Mouse (Mus musculus): Measurements from ENCODE around the gene Tmem30a. TPM values are rescaled to one million over a fixed set of nuclear protein-coding genes. Genes with fewer than 3 reads are reported as not detected.

Tmem30a gene
- polyA plus RNA-seq, 1 experiment from 2014 or later = 74.1 TPM

- Histone ChIP-seq H3K36me3 (no peaks in the 10 kb centered on the region), H3K4me1 (no peaks in the 10 kb centered on the region), H3K4me2 (no peak overlapping the region), H3K9me3 (no peaks in the 10 kb centered on the region), H3K27ac (no peak overlapping the region), H3K9ac (no peak overlapping the region), H3K4me3 (replicated peaks) (no peak overlapping the region), H3K27me3 (replicated peaks) (no peaks in the 10 kb centered on the region)
- ATAC-seq (ENCODE audit: insufficient read depth, low FRiP score, low read depth) = no peak
- 82% methylated on average over 2 of the region's 2 CpGs for WGBS
Measured at GRCm38 (mm10) chr9:79784934-79785793, 8.1 kb downstream of the Tmem30a start.

- 54% methylated on average over 3 of the region's 3 CpGs for WGBS
Measured at GRCm38 (mm10) chr9:79784439-79784838, 8.9 kb downstream of the Tmem30a start.

GRCm38 (mm10) chr9:79779354-79779753 lies 14.0 kb downstream of the Tmem30a start:
- ATAC-seq (ENCODE audit: insufficient read depth, low FRiP score, low read depth) = no peak
- Histone ChIP-seq H3K36me3 (0 out of 2 replicates have a peak, but pooled peaks cover 2% of the 10 kb centered on the region), H3K9ac (no peak overlapping the region), H3K9me3 (no peaks in the 10 kb centered on the region), H3K4me1 (no peaks in the 10 kb centered on the region), H3K4me3 (replicated peaks) (no peak overlapping the region), H3K4me2 (no peak overlapping the region), H3K27me3 (replicated peaks) (no peaks in the 10 kb centered on the region), H3K27ac (no peak overlapping the region)
- WGBS = 60% methylated on average over 2 of the region's 2 CpGs

More at GRCm38 (mm10) chr9:79784439-79784838, 8.9 kb downstream of the Tmem30a start:
- H3K4me3 ChIP-seq (replicated peaks) = no peak overlapping the region
- ATAC-seq (ENCODE audit: insufficient read depth, low FRiP score, low read depth) = no peak
- no peaks in the 10 kb centered on the region for H3K9me3 ChIP-seq
- no peaks in the 10 kb centered on the region for H3K36me3 ChIP-seq
- no peak overlapping the region for H3K4me2 ChIP-seq
- H3K27ac ChIP-seq = no peak overlapping the region
- no peaks in the 10 kb centered on the region for H3K4me1 ChIP-seq
- H3K9ac ChIP-seq = no peak overlapping the region
- no peaks in the 10 kb centered on the region for H3K27me3 ChIP-seq (replicated peaks)

- Histone ChIP-seq H3K27ac (no peak overlapping the region), H3K4me1 (no peaks in the 10 kb centered on the region), H3K9ac (no peak overlapping the region), H3K36me3 (no peaks in the 10 kb centered on the region), H3K4me2 (no peak overlapping the region), H3K27me3 (replicated peaks) (no peaks in the 10 kb centered on the region), H3K4me3 (replicated peaks) (no peak overlapping the region), H3K9me3 (no peaks in the 10 kb centered on the region)
- ATAC-seq (ENCODE audit: insufficient read depth, low FRiP score, low read depth) = no peak
- WGBS = 89% methylated on average over 5 of the region's 5 CpGs
Measured at GRCm38 (mm10) chr9:79766991-79767545, 26.2 kb downstream of the Tmem30a start.

- Histone ChIP-seq H3K9me3 (no peaks in the 10 kb centered on the region), H3K4me2 (no peak overlapping the region), H3K27me3 (replicated peaks) (no peaks in the 10 kb centered on the region), H3K9ac (no peak overlapping the region), H3K4me1 (no peaks in the 10 kb centered on the region), H3K4me3 (replicated peaks) (no peak overlapping the region), H3K36me3 (no peaks in the 10 kb centered on the region), H3K27ac (no peak overlapping the region)
- 77% methylated on average over 4 of the region's 4 CpGs for WGBS
- ATAC-seq (ENCODE audit: insufficient read depth, low FRiP score, low read depth) = peak; percentile 43; the same call in 1 of the 2 replicates
Measured at GRCm38 (mm10) chr9:79765329-79765728, 28.0 kb downstream of the Tmem30a start.

- ATAC-seq (ENCODE audit: insufficient read depth, low FRiP score, low read depth) = no peak
- Histone ChIP-seq H3K9me3 (no peaks in the 10 kb centered on the region), H3K4me3 (replicated peaks) (no peak overlapping the region), H3K27ac (no peak overlapping the region), H3K9ac (no peak overlapping the region), H3K4me2 (no peak overlapping the region), H3K27me3 (replicated peaks) (no peaks in the 10 kb centered on the region), H3K4me1 (0 out of 2 replicates have a peak, but pooled peaks cover 4% of the 10 kb centered on the region), H3K36me3 (no peaks in the 10 kb centered on the region)
- 79% methylated on average over 6 of the region's 6 CpGs for WGBS
Measured at GRCm38 (mm10) chr9:79762519-79762918, 30.8 kb downstream of the Tmem30a start.

- peaks cover 7% of the 10 kb centered on the region for H3K36me3 ChIP-seq
- H3K9ac ChIP-seq = peak overlapping the region; percentile 62; the same call in 1 of the 2 replicates
- WGBS = 2% methylated on average over 14 of the region's 14 CpGs
- peak; percentile 38; the same call in 1 of the 2 replicates for ATAC-seq (ENCODE audit: insufficient read depth, low FRiP score, low read depth)
- peak overlapping the region; percentile 68 for H3K4me3 ChIP-seq (replicated peaks)
- H3K9me3 ChIP-seq = no peaks in the 10 kb centered on the region
- 0 out of 2 replicates have a peak, but pooled peaks cover 4% of the 10 kb centered on the region for H3K4me1 ChIP-seq
- H3K27ac ChIP-seq = peak overlapping the region; percentile 91
- no peaks in the 10 kb centered on the region for H3K27me3 ChIP-seq (replicated peaks)
- H3K4me2 ChIP-seq = peak overlapping the region; percentile 59
Measured at GRCm38 (mm10) chr9:79760076-79760475, 33.2 kb downstream of the Tmem30a start.

GRCm38 (mm10) chr9:79759385-79760005 lies 33.8 kb downstream of the Tmem30a start, which contains the start of gene Cox7a2:
Cox7a2 (minus strand) TSS chr9:79759878.
- under 1% methylated on average over 49 of the region's 49 CpGs for WGBS

GRCm38 (mm10) chr9:79755311-79755710 lies 38.0 kb downstream of the Tmem30a start:
- WGBS = 93% methylated on average over 4 of the region's 4 CpGs
- Histone ChIP-seq H3K27ac (no peak overlapping the region), H3K4me1 (0 out of 2 replicates have a peak, but pooled peaks cover 4% of the 10 kb centered on the region), H3K36me3 (peaks cover 10% of the 10 kb centered on the region), H3K4me2 (no peak overlapping the region), H3K9ac (no peak overlapping the region), H3K4me3 (replicated peaks) (no peak overlapping the region), H3K27me3 (replicated peaks) (no peaks in the 10 kb centered on the region), H3K9me3 (no peaks in the 10 kb centered on the region)
- no peak for ATAC-seq (ENCODE audit: insufficient read depth, low FRiP score, low read depth)

More at GRCm38 (mm10) chr9:79759385-79760005, 33.8 kb downstream of the Tmem30a start, which contains the start of gene Cox7a2:
- Histone ChIP-seq H3K27ac (peak within 1 kb of the TSS; percentile 91), H3K36me3 (peaks cover 10% of the 10 kb centered on the region), H3K4me1 (0 out of 2 replicates have a peak, but pooled peaks cover 4% of the 10 kb centered on the region), H3K9ac (peak within 1 kb of the TSS; percentile 80), H3K4me3 (replicated peaks) (peak within 1 kb of the TSS; percentile 68), H3K27me3 (replicated peaks) (no peaks in the 10 kb centered on the region), H3K9me3 (no peaks in the 10 kb centered on the region), H3K4me2 (peak within 1 kb of the TSS; percentile 59)
- peak; percentile 100 for ATAC-seq (ENCODE audit: insufficient read depth, low FRiP score, low read depth)

GRCm38 (mm10) chr9:79751846-79752245 lies 41.5 kb downstream of the Tmem30a start:
- Histone ChIP-seq H3K27ac (no peak overlapping the region), H3K4me2 (no peak overlapping the region), H3K27me3 (replicated peaks) (no peaks in the 10 kb centered on the region), H3K4me1 (no peaks in the 10 kb centered on the region), H3K36me3 (peaks cover 10% of the 10 kb centered on the region), H3K9me3 (no peaks in the 10 kb centered on the region), H3K4me3 (replicated peaks) (no peak overlapping the region), H3K9ac (no peak overlapping the region)
- ATAC-seq (ENCODE audit: insufficient read depth, low FRiP score, low read depth) = no peak
- 74% methylated on average over 8 of the region's 8 CpGs for WGBS

- H3K9ac ChIP-seq = no peak overlapping the region
- 59% methylated on average over 7 of the region's 7 CpGs for WGBS
- no peak for ATAC-seq (ENCODE audit: insufficient read depth, low FRiP score, low read depth)
- H3K4me2 ChIP-seq = no peak overlapping the region
- no peaks in the 10 kb centered on the region for H3K9me3 ChIP-seq
- H3K4me1 ChIP-seq = no peaks in the 10 kb centered on the region
- no peak overlapping the region for H3K4me3 ChIP-seq (replicated peaks)
- H3K27me3 ChIP-seq (replicated peaks) = no peaks in the 10 kb centered on the region
- H3K27ac ChIP-seq = no peak overlapping the region
- H3K36me3 ChIP-seq = peaks cover 7% of the 10 kb centered on the region
Measured at GRCm38 (mm10) chr9:79750709-79751108, 42.6 kb downstream of the Tmem30a start.

All from stomach, embryonic 15.5 days (tissue).